Mouse (Mus musculus): ENCODE data around the gene Lima1. TPM values are rescaled to one million over a fixed set of nuclear protein-coding genes. Genes with fewer than 3 reads are reported as not detected.

Lima1 gene
- polyA plus RNA-seq, 1 experiment from 2014 or later, result 96.4 TPM

GRCm38 (mm10) chr15:99847937-99848336, 27.3 kb downstream of the Lima1 start:
- peak; percentile 37 for ATAC-seq
- H3K27ac ChIP-seq, result 0 out of 2 replicates have a peak overlapping the region, but pooled peaks have one; percentile 59
- peaks cover 31% of the 10 kb centered on the region for H3K4me1 ChIP-seq (replicated peaks)
- 24% methylated on average over 8 of the region's 8 CpGs for WGBS
- no peaks in the 10 kb centered on the region for H3K27me3 ChIP-seq (replicated peaks)
- no peak overlapping the region for H3K9ac ChIP-seq
- no peaks in the 10 kb centered on the region for H3K9me3 ChIP-seq
- no peak overlapping the region for H3K4me3 ChIP-seq (replicated peaks)
- H3K36me3 ChIP-seq, result no peaks in the 10 kb centered on the region
- peak overlapping the region; percentile 17; the same call in 1 of the 2 replicates for H3K4me2 ChIP-seq (replicated peaks)

GRCm38 (mm10) chr15:99847207-99847881, 27.9 kb downstream of the Lima1 start:
- Histone ChIP-seq H3K4me3 (replicated peaks) (no peak overlapping the region), H3K4me1 (replicated peaks) (peaks cover 31% of the 10 kb centered on the region), H3K4me2 (replicated peaks) (peak overlapping the region; percentile 17), H3K27me3 (replicated peaks) (no peaks in the 10 kb centered on the region), H3K9ac (no peak overlapping the region), H3K36me3 (no peaks in the 10 kb centered on the region), H3K9me3 (no peaks in the 10 kb centered on the region), H3K27ac (peak overlapping the region; percentile 59)
- peak; percentile 35; the same call in 1 of the 2 replicates for ATAC-seq
- 33% methylated on average over 13 of the region's 13 CpGs for WGBS

GRCm38 (mm10) chr15:99846633-99847032, 28.6 kb downstream of the Lima1 start:
- no peaks in the 10 kb centered on the region for H3K9me3 ChIP-seq
- H3K4me2 ChIP-seq (replicated peaks), result no peak overlapping the region
- ATAC-seq, result peak; percentile 70
- no peaks in the 10 kb centered on the region for H3K36me3 ChIP-seq
- H3K4me3 ChIP-seq (replicated peaks), result no peak overlapping the region
- no peak overlapping the region for H3K9ac ChIP-seq
- peak overlapping the region; percentile 59; the same call in 1 of the 2 replicates for H3K27ac ChIP-seq
- peaks cover 31% of the 10 kb centered on the region for H3K4me1 ChIP-seq (replicated peaks)
- 18% methylated on average over 6 of the region's 6 CpGs for WGBS
- no peaks in the 10 kb centered on the region for H3K27me3 ChIP-seq (replicated peaks)

- 71% methylated on average over 3 of the region's 3 CpGs for WGBS
- Histone ChIP-seq H3K36me3 (no peaks in the 10 kb centered on the region), H3K9ac (no peak overlapping the region), H3K4me2 (replicated peaks) (no peak overlapping the region), H3K9me3 (no peaks in the 10 kb centered on the region), H3K27ac (no peak overlapping the region), H3K27me3 (replicated peaks) (no peaks in the 10 kb centered on the region), H3K4me3 (replicated peaks) (no peak overlapping the region), H3K4me1 (replicated peaks) (peaks cover 26% of the 10 kb centered on the region)
- no peak for ATAC-seq
These were observed 31.4 kb downstream of the Lima1 start for GRCm38 (mm10) chr15:99843856-99844255.

GRCm38 (mm10) chr15:99839910-99840309, 35.3 kb downstream of the Lima1 start:
- no peaks in the 10 kb centered on the region for H3K27me3 ChIP-seq (replicated peaks)
- H3K36me3 ChIP-seq, result no peaks in the 10 kb centered on the region
- WGBS, result 70% methylated on average over 2 of the region's 2 CpGs
- no peak overlapping the region for H3K9ac ChIP-seq
- no peaks in the 10 kb centered on the region for H3K9me3 ChIP-seq
- no peak overlapping the region for H3K4me2 ChIP-seq (replicated peaks)
- H3K4me3 ChIP-seq (replicated peaks), result no peak overlapping the region
- 0 out of 2 replicates have a peak, but pooled peaks cover 5% of the 10 kb centered on the region for H3K4me1 ChIP-seq (replicated peaks)
- peak; percentile 40; the same call in 1 of the 2 replicates for ATAC-seq
- H3K27ac ChIP-seq, result no peak overlapping the region

- no peak overlapping the region for H3K4me2 ChIP-seq (replicated peaks)
- no peaks in the 10 kb centered on the region for H3K36me3 ChIP-seq
- no peak for ATAC-seq
- no peak overlapping the region for H3K4me3 ChIP-seq (replicated peaks)
- H3K27me3 ChIP-seq (replicated peaks), result no peaks in the 10 kb centered on the region
- 0 out of 2 replicates have a peak, but pooled peaks cover 5% of the 10 kb centered on the region for H3K4me1 ChIP-seq (replicated peaks)
- no peak overlapping the region for H3K27ac ChIP-seq
- H3K9me3 ChIP-seq, result no peaks in the 10 kb centered on the region
- H3K9ac ChIP-seq, result no peak overlapping the region
- 83% methylated on average over 13 of the region's 13 CpGs for WGBS
These were observed 36.0 kb downstream of the Lima1 start for GRCm38 (mm10) chr15:99839165-99839840.

- WGBS, result 72% methylated on average over 7 of the region's 7 CpGs
- no peak overlapping the region for H3K9ac ChIP-seq
- 0 out of 2 replicates have a peak, but pooled peaks cover 11% of the 10 kb centered on the region for H3K4me1 ChIP-seq (replicated peaks)
- no peak overlapping the region for H3K27ac ChIP-seq
- no peaks in the 10 kb centered on the region for H3K9me3 ChIP-seq
- no peak for ATAC-seq
- H3K36me3 ChIP-seq, result no peaks in the 10 kb centered on the region
- no peak overlapping the region for H3K4me2 ChIP-seq (replicated peaks)
- no peak overlapping the region for H3K4me3 ChIP-seq (replicated peaks)
- no peaks in the 10 kb centered on the region for H3K27me3 ChIP-seq (replicated peaks)
These were observed 37.7 kb downstream of the Lima1 start for GRCm38 (mm10) chr15:99837561-99837960.

GRCm38 (mm10) chr15:99835191-99835590, 40.1 kb downstream of the Lima1 start:
- Histone ChIP-seq H3K27ac (peak overlapping the region; percentile 75), H3K4me1 (replicated peaks) (peaks cover 15% of the 10 kb centered on the region; the same call in 1 of the 2 replicates), H3K9me3 (no peaks in the 10 kb centered on the region), H3K9ac (no peak overlapping the region), H3K36me3 (no peaks in the 10 kb centered on the region), H3K27me3 (replicated peaks) (no peaks in the 10 kb centered on the region), H3K4me3 (replicated peaks) (no peak overlapping the region), H3K4me2 (replicated peaks) (0 out of 2 replicates have a peak overlapping the region, but pooled peaks have one; percentile 12)
- ATAC-seq, result peak; percentile 73
- WGBS, result 56% methylated on average over 9 of the region's 9 CpGs

GRCm38 (mm10) chr15:99834681-99835080, 40.6 kb downstream of the Lima1 start:
- 61% methylated on average over 3 of the region's 3 CpGs for WGBS
- Histone ChIP-seq H3K9me3 (no peaks in the 10 kb centered on the region), H3K36me3 (no peaks in the 10 kb centered on the region), H3K4me1 (replicated peaks) (peaks cover 15% of the 10 kb centered on the region; the same call in 1 of the 2 replicates), H3K27ac (peak overlapping the region; percentile 52), H3K27me3 (replicated peaks) (no peaks in the 10 kb centered on the region), H3K9ac (no peak overlapping the region), H3K4me3 (replicated peaks) (no peak overlapping the region), H3K4me2 (replicated peaks) (no peak overlapping the region)
- ATAC-seq, result no peak

- ATAC-seq, result peak; percentile 19; the same call in 1 of the 2 replicates
- 61% methylated on average over 5 of the region's 5 CpGs for WGBS
These were observed 41.4 kb downstream of the Lima1 start for GRCm38 (mm10) chr15:99833648-99834454.

GRCm38 (mm10) chr15:99831535-99831934, 43.7 kb downstream of the Lima1 start:
- H3K27me3 ChIP-seq (replicated peaks), result no peaks in the 10 kb centered on the region
- no peak overlapping the region for H3K9ac ChIP-seq

More at GRCm38 (mm10) chr15:99833648-99834454, 41.4 kb downstream of the Lima1 start:
- H3K9me3 ChIP-seq, result no peaks in the 10 kb centered on the region
- no peaks in the 10 kb centered on the region for H3K27me3 ChIP-seq (replicated peaks)
- H3K36me3 ChIP-seq, result no peaks in the 10 kb centered on the region
- H3K4me1 ChIP-seq (replicated peaks), result peaks cover 15% of the 10 kb centered on the region; the same call in 1 of the 2 replicates
- H3K27ac ChIP-seq, result peak overlapping the region; percentile 52
- H3K4me2 ChIP-seq (replicated peaks), result no peak overlapping the region
- H3K9ac ChIP-seq, result no peak overlapping the region
- H3K4me3 ChIP-seq (replicated peaks), result no peak overlapping the region

GRCm38 (mm10) chr15:99828061-99828460, 47.2 kb downstream of the Lima1 start:
- no peak overlapping the region for H3K9ac ChIP-seq
- 79% methylated on average over 2 of the region's 2 CpGs for WGBS
- H3K9me3 ChIP-seq, result no peaks in the 10 kb centered on the region
- no peak overlapping the region for H3K4me2 ChIP-seq (replicated peaks)
- no peak for ATAC-seq
- H3K27ac ChIP-seq, result no peak overlapping the region
- H3K27me3 ChIP-seq (replicated peaks), result no peaks in the 10 kb centered on the region
- no peak overlapping the region for H3K4me3 ChIP-seq (replicated peaks)
- no peaks in the 10 kb centered on the region for H3K36me3 ChIP-seq
- H3K4me1 ChIP-seq (replicated peaks), result peaks cover 13% of the 10 kb centered on the region; the same call in 1 of the 2 replicates

More at GRCm38 (mm10) chr15:99831535-99831934, 43.7 kb downstream of the Lima1 start:
- no peaks in the 10 kb centered on the region for H3K36me3 ChIP-seq
- H3K9me3 ChIP-seq, result no peaks in the 10 kb centered on the region
- 0 out of 2 replicates have a peak overlapping the region, but pooled peaks have one; percentile 27 for H3K27ac ChIP-seq
- no peak for ATAC-seq
- 53% methylated on average over 5 of the region's 5 CpGs for WGBS
- H3K4me3 ChIP-seq (replicated peaks), result no peak overlapping the region
- no peak overlapping the region for H3K4me2 ChIP-seq (replicated peaks)
- peaks cover 11% of the 10 kb centered on the region; the same call in 1 of the 2 replicates for H3K4me1 ChIP-seq (replicated peaks)
